Mouse (Mus musculus) brain, embryonic 18.5 days (tissue): ENCODE data around the gene Pip4k2c.
"Not testable (repeated sequence)": the region's sequence is repeated elsewhere in the genome, so short reads cannot be mapped to it uniquely, and the experiment has no call there.

Experiments used
- DNase-seq: peaks from one replicate; pipeline ENCODE4 v3.0.0-alpha.2; 2012; ENCODE audit warnings: low read depth, low spot score

Gene Pip4k2c

GRCm38 (mm10) chr10:127209928-127210570 is 1.3 kb downstream of the Pip4k2c start:
- DNase-seq: no peak

- DNase-seq: no peak
Observed at GRCm38 (mm10) chr10:127208921-127209320, 2.5 kb downstream of the Pip4k2c start.

GRCm38 (mm10) chr10:127205373-127205772 is 6.0 kb downstream of the Pip4k2c start:
- no peak for DNase-seq

GRCm38 (mm10) chr10:127204589-127204988 is 6.8 kb downstream of the Pip4k2c start:
- no peak for DNase-seq

- no peak for DNase-seq
Observed at GRCm38 (mm10) chr10:127203106-127203505, 8.3 kb downstream of the Pip4k2c start.

GRCm38 (mm10) chr10:127200279-127200678 is 11.1 kb downstream of the Pip4k2c start:
- no peak for DNase-seq

GRCm38 (mm10) chr10:127199474-127199873 is 11.9 kb downstream of the Pip4k2c start:
- DNase-seq: no peak

GRCm38 (mm10) chr10:127199068-127199467 is 12.3 kb downstream of the Pip4k2c start:
- no peak for DNase-seq

- no peak for DNase-seq
Observed at GRCm38 (mm10) chr10:127198492-127198891, 12.9 kb downstream of the Pip4k2c start.

- no peak for DNase-seq
Observed at GRCm38 (mm10) chr10:127197505-127198110, 13.8 kb downstream of the Pip4k2c start.

- no peak for DNase-seq
Observed at GRCm38 (mm10) chr10:127197104-127197503, 14.3 kb downstream of the Pip4k2c start.

- DNase-seq: no peak
Observed at GRCm38 (mm10) chr10:127196392-127196791, 15.0 kb downstream of the Pip4k2c start.

GRCm38 (mm10) chr10:127195328-127196129 is 15.9 kb downstream of the Pip4k2c start, which contains the start of gene Dtx3:
Gene Dtx3 (minus strand): TSS chr10:127195728.
- no peak for DNase-seq

GRCm38 (mm10) chr10:127194428-127195327 is 16.7 kb downstream of the Pip4k2c start:
- no peak for DNase-seq

GRCm38 (mm10) chr10:127193011-127193410 is 18.4 kb downstream of the Pip4k2c start:
- no peak for DNase-seq

GRCm38 (mm10) chr10:127192057-127192328 is 19.4 kb downstream of the Pip4k2c start:
- DNase-seq: not testable (repeated sequence)

GRCm38 (mm10) chr10:127191191-127192056 is 20.0 kb downstream of the Pip4k2c start:
- DNase-seq: no peak

- DNase-seq: no peak
Observed at GRCm38 (mm10) chr10:127190398-127191190, 20.8 kb downstream of the Pip4k2c start.

GRCm38 (mm10) chr10:127189651-127190381 is 21.6 kb downstream of the Pip4k2c start, which contains the start of gene Arhgef25:
Gene Arhgef25 (minus strand): TSS chr10:127190083.
- no peak for DNase-seq
